Mouse (Mus musculus): ENCODE data around the gene Cldn10. TPM values are rescaled to one million over a fixed set of nuclear protein-coding genes. Genes with fewer than 3 reads are reported as not detected.
"Not testable (repeated sequence)": the region's sequence is repeated elsewhere in the genome, so short reads cannot be mapped to it uniquely, and the experiment has no call there.

Gene Cldn10
- 0.15 and 0.70 TPM in 2 replicates for polyA plus RNA-seq (2016; fragmentation: Nextera tagmentation; extraction: Ambion mirVana)

GRCm38 (mm10) chr14:118787621-118788020, at the start of gene Cldn10:
TSS of gene Cldn10 (plus strand) at chr14:118787908.
- WGBS = 86% methylated on average over 4 of the region's 4 CpGs
- DNase-seq (ENCODE audit: low spot score) = no peak
- no peaks in the 10 kb centered on the region for H3K4me1 ChIP-seq
- H3K27ac ChIP-seq = no peak within 1 kb of the TSS
- H3K27me3 ChIP-seq (ENCODE audit: insufficient read depth, poor library complexity, severe bottlenecking) = no peaks in the 10 kb centered on the region
- H3K36me3 ChIP-seq = no peaks in the 10 kb centered on the region
- H3K4me3 ChIP-seq = no peak within 1 kb of the TSS
- H3K9me3 ChIP-seq = no peaks in the 10 kb centered on the region

GRCm38 (mm10) chr14:118741780-118742179, 45.9 kb upstream of the Cldn10 start:
- Histone ChIP-seq H3K9me3 (no peaks in the 10 kb centered on the region; the same call in 1 of the 2 replicates), H3K27me3 (ENCODE audit: insufficient read depth, poor library complexity, severe bottlenecking) (no peaks in the 10 kb centered on the region), H3K4me1 (peaks cover 10% of the 10 kb centered on the region; the same call in 1 of the 2 replicates), H3K27ac (no peak overlapping the region), H3K4me3 (no peak overlapping the region), H3K36me3 (no peaks in the 10 kb centered on the region)
- DNase-seq (ENCODE audit: low spot score) = no peak

GRCm38 (mm10) chr14:118742862-118743261, 44.8 kb upstream of the Cldn10 start:
- Histone ChIP-seq H3K4me3 (no peak overlapping the region), H3K27me3 (ENCODE audit: insufficient read depth, poor library complexity, severe bottlenecking) (no peaks in the 10 kb centered on the region), H3K9me3 (no peaks in the 10 kb centered on the region; the same call in 1 of the 2 replicates), H3K36me3 (no peaks in the 10 kb centered on the region), H3K4me1 (no peaks in the 10 kb centered on the region), H3K27ac (no peak overlapping the region)
- no peak for DNase-seq (ENCODE audit: low spot score)
- 70% methylated on average over 5 of the region's 5 CpGs for WGBS

GRCm38 (mm10) chr14:118749068-118749467, 38.6 kb upstream of the Cldn10 start:
- Histone ChIP-seq H3K36me3 (no peaks in the 10 kb centered on the region), H3K4me1 (no peaks in the 10 kb centered on the region), H3K9me3 (no peaks in the 10 kb centered on the region), H3K27ac (no peak overlapping the region), H3K4me3 (no peak overlapping the region), H3K27me3 (ENCODE audit: insufficient read depth, poor library complexity, severe bottlenecking) (no peaks in the 10 kb centered on the region)
- 85% methylated on average over 2 of the region's 2 CpGs for WGBS
- DNase-seq (ENCODE audit: low spot score) = no peak

- H3K9me3 ChIP-seq = no peaks in the 10 kb centered on the region
- H3K4me3 ChIP-seq = no peak overlapping the region
- no peaks in the 10 kb centered on the region for H3K4me1 ChIP-seq
- no peak overlapping the region for H3K27ac ChIP-seq
- WGBS = 55% methylated on average over 4 of the region's 4 CpGs
- H3K36me3 ChIP-seq = no peaks in the 10 kb centered on the region
- no peaks in the 10 kb centered on the region for H3K27me3 ChIP-seq (ENCODE audit: insufficient read depth, poor library complexity, severe bottlenecking)
- no peak for DNase-seq (ENCODE audit: low spot score)
Measured at GRCm38 (mm10) chr14:118749715-118750114, 38.0 kb upstream of the Cldn10 start.

GRCm38 (mm10) chr14:118750505-118751192, 37.1 kb upstream of the Cldn10 start:
- 74% methylated on average over 6 of the region's 6 CpGs for WGBS
- H3K4me1 ChIP-seq = no peaks in the 10 kb centered on the region
- no peaks in the 10 kb centered on the region for H3K36me3 ChIP-seq
- H3K9me3 ChIP-seq = no peaks in the 10 kb centered on the region
- H3K4me3 ChIP-seq = no peak overlapping the region
- H3K27ac ChIP-seq = no peak overlapping the region
- H3K27me3 ChIP-seq (ENCODE audit: insufficient read depth, poor library complexity, severe bottlenecking) = no peaks in the 10 kb centered on the region
- DNase-seq (ENCODE audit: low spot score) = no peak

- no peaks in the 10 kb centered on the region for H3K27me3 ChIP-seq (ENCODE audit: insufficient read depth, poor library complexity, severe bottlenecking)
- H3K36me3 ChIP-seq = no peaks in the 10 kb centered on the region
- WGBS = 84% methylated on average over 8 of the region's 8 CpGs
- H3K9me3 ChIP-seq = no peaks in the 10 kb centered on the region
- H3K27ac ChIP-seq = no peak overlapping the region
- no peaks in the 10 kb centered on the region for H3K4me1 ChIP-seq
- no peak overlapping the region for H3K4me3 ChIP-seq
- no peak for DNase-seq (ENCODE audit: low spot score)
Measured at GRCm38 (mm10) chr14:118751193-118751753, 36.4 kb upstream of the Cldn10 start.

GRCm38 (mm10) chr14:118756015-118756414, 31.7 kb upstream of the Cldn10 start:
- H3K4me3 ChIP-seq = no peak overlapping the region
- 83% methylated on average over 4 of the region's 4 CpGs for WGBS
- H3K27me3 ChIP-seq (ENCODE audit: insufficient read depth, poor library complexity, severe bottlenecking) = no peaks in the 10 kb centered on the region
- no peaks in the 10 kb centered on the region for H3K9me3 ChIP-seq
- no peaks in the 10 kb centered on the region for H3K36me3 ChIP-seq
- no peak for DNase-seq (ENCODE audit: low spot score)
- H3K27ac ChIP-seq = no peak overlapping the region
- H3K4me1 ChIP-seq = no peaks in the 10 kb centered on the region

GRCm38 (mm10) chr14:118756566-118756965, 31.1 kb upstream of the Cldn10 start:
- no peak overlapping the region for H3K4me3 ChIP-seq
- H3K36me3 ChIP-seq = no peaks in the 10 kb centered on the region
- no peaks in the 10 kb centered on the region for H3K4me1 ChIP-seq
- no peaks in the 10 kb centered on the region for H3K9me3 ChIP-seq
- no peaks in the 10 kb centered on the region for H3K27me3 ChIP-seq (ENCODE audit: insufficient read depth, poor library complexity, severe bottlenecking)
- WGBS = 81% methylated on average over 3 of the region's 3 CpGs
- H3K27ac ChIP-seq = no peak overlapping the region
- no peak for DNase-seq (ENCODE audit: low spot score)

GRCm38 (mm10) chr14:118763362-118763761, 24.3 kb upstream of the Cldn10 start:
- DNase-seq (ENCODE audit: low spot score) = not testable (repeated sequence)

GRCm38 (mm10) chr14:118763917-118764495, 23.7 kb upstream of the Cldn10 start:
- 84% methylated on average over 9 of the region's 9 CpGs for WGBS
- DNase-seq (ENCODE audit: low spot score) = no peak
- Histone ChIP-seq H3K9me3 (no peaks in the 10 kb centered on the region), H3K27me3 (ENCODE audit: insufficient read depth, poor library complexity, severe bottlenecking) (peaks cover 7% of the 10 kb centered on the region; the same call in 1 of the 2 replicates), H3K4me1 (no peaks in the 10 kb centered on the region), H3K27ac (no peak overlapping the region), H3K36me3 (no peaks in the 10 kb centered on the region), H3K4me3 (no peak overlapping the region)

More at GRCm38 (mm10) chr14:118763362-118763761, 24.3 kb upstream of the Cldn10 start:
- not testable (repeated sequence) for H3K27me3 ChIP-seq (ENCODE audit: insufficient read depth, poor library complexity, severe bottlenecking); H3K4me3 ChIP-seq; H3K4me1 ChIP-seq; H3K9me3 ChIP-seq; H3K36me3 ChIP-seq; H3K27ac ChIP-seq
- 90% methylated on average over 13 of the region's 13 CpGs for WGBS

GRCm38 (mm10) chr14:118765306-118765705, 22.4 kb upstream of the Cldn10 start:
- H3K27ac ChIP-seq = no peak overlapping the region
- WGBS = 77% methylated on average over 7 of the region's 7 CpGs
- peak; percentile 20 for DNase-seq (ENCODE audit: low spot score)
- no peak overlapping the region for H3K4me3 ChIP-seq
- no peaks in the 10 kb centered on the region for H3K4me1 ChIP-seq
- no peaks in the 10 kb centered on the region for H3K9me3 ChIP-seq
- H3K36me3 ChIP-seq = no peaks in the 10 kb centered on the region
- peaks cover 18% of the 10 kb centered on the region; the same call in 1 of the 2 replicates for H3K27me3 ChIP-seq (ENCODE audit: insufficient read depth, poor library complexity, severe bottlenecking)

GRCm38 (mm10) chr14:118765951-118766350, 21.8 kb upstream of the Cldn10 start:
- DNase-seq (ENCODE audit: low spot score) = peak; percentile 62
- no peak overlapping the region for H3K4me3 ChIP-seq
- WGBS = 70% methylated on average over 7 of the region's 7 CpGs
- peaks cover 20% of the 10 kb centered on the region; the same call in 1 of the 2 replicates for H3K27me3 ChIP-seq (ENCODE audit: insufficient read depth, poor library complexity, severe bottlenecking)
- H3K36me3 ChIP-seq = no peaks in the 10 kb centered on the region
- H3K9me3 ChIP-seq = no peaks in the 10 kb centered on the region
- no peak overlapping the region for H3K27ac ChIP-seq
- H3K4me1 ChIP-seq = no peaks in the 10 kb centered on the region
